In the genomic region with DNA sequence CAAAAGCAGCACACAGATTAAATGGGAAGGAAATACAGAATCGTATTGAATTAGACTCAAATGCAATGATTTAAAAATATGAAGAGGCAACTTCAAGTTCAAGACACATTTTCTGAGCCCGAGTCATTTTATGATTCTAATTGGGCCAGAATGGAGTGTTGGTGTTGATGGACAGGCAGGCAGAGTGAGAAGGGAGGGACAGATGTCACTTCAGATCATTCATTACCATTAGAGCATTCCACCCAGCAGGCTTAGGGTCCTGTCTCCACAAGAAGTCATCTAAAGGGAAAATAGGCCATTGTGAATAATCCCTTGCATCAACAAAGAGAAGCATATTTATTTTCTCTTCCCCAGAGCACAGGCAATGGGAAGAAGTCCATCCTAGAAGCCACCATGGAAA, we compare ENCODE assay signal across 19 mouse cellular contexts.
"Had no signal": no experiment of that assay in that cellular context is flagged by ENCODE, and none has a peak within 500 bp of the region (broad histone marks: within the 10 kb centered on the region; RNA-seq: fewer than 3 reads in every experiment).

No protein-coding gene starts in this region.

- H3K4me1 ChIP-seq: liver, embryonic 13.5 days; liver, embryonic 15.5 days; lung, embryonic 15.5 days; megakaryocyte, embryonic 14.5 days; neural tube, embryonic 13.5 days; stomach, embryonic 15.5 days had no signal

- H3K4me3 ChIP-seq: liver, embryonic 13.5 days; liver, embryonic 15.5 days; lung, embryonic 15.5 days; megakaryocyte, embryonic 14.5 days; midbrain, embryonic 12.5 days; neural tube, embryonic 13.5 days; stomach, embryonic 15.5 days had no signal

- DNase-seq: liver, embryonic 13.5 days; liver, postnatal 0 days; lung, adult 2 months; lung, postnatal 14 days; lung, postnatal 36 days; right cerebral cortex, postnatal 14 days; thymus, adult 2 months; thymus, postnatal 25 days; thymus, postnatal 4 days had no signal

- H3K36me3 ChIP-seq: liver, embryonic 13.5 days; liver, embryonic 15.5 days; lung, embryonic 15.5 days; midbrain, embryonic 12.5 days; neural tube, embryonic 13.5 days; stomach, embryonic 15.5 days had no signal

- H3K4me2 ChIP-seq: liver, embryonic 11.5 days; liver, embryonic 13.5 days; liver, embryonic 15.5 days; lung, embryonic 15.5 days; midbrain, embryonic 12.5 days; neural tube, embryonic 13.5 days; stomach, embryonic 15.5 days had no signal

- H3K27ac ChIP-seq: liver, embryonic 13.5 days; liver, embryonic 15.5 days; lung, embryonic 15.5 days; macrophage; midbrain, embryonic 12.5 days; neural tube, embryonic 13.5 days; stomach, embryonic 15.5 days; stomach, postnatal 0 days had no signal

- H3K9me3 ChIP-seq: liver, embryonic 13.5 days; liver, embryonic 15.5 days; lung, embryonic 15.5 days; midbrain, embryonic 12.5 days; stomach, embryonic 15.5 days had no signal

- H3K27me3 ChIP-seq: liver, embryonic 13.5 days; liver, embryonic 15.5 days; lung, embryonic 15.5 days; megakaryocyte, embryonic 14.5 days; neural tube, embryonic 13.5 days; stomach, embryonic 15.5 days had no signal

- ATAC-seq: liver, postnatal 0 days; lung, postnatal 0 days had no signal

- H3K9ac ChIP-seq: liver, embryonic 13.5 days; liver, embryonic 15.5 days; liver, postnatal 0 days; lung, embryonic 15.5 days; midbrain, embryonic 12.5 days; neural tube, embryonic 13.5 days; stomach, embryonic 15.5 days had no signal
